Mouse (Mus musculus): ENCODE measurements around the gene Pnpla1. TPM values are rescaled to one million over a fixed set of nuclear protein-coding genes. Genes with fewer than 3 reads are reported as not detected.
"Not testable (repeated sequence)": the region's sequence is repeated elsewhere in the genome, so short reads cannot be mapped to it uniquely, and the experiment has no call there.

Gene Pnpla1
- total RNA-seq, 2 experiments from 2014 or later = 0.49 to 0.56 TPM

DNA sequence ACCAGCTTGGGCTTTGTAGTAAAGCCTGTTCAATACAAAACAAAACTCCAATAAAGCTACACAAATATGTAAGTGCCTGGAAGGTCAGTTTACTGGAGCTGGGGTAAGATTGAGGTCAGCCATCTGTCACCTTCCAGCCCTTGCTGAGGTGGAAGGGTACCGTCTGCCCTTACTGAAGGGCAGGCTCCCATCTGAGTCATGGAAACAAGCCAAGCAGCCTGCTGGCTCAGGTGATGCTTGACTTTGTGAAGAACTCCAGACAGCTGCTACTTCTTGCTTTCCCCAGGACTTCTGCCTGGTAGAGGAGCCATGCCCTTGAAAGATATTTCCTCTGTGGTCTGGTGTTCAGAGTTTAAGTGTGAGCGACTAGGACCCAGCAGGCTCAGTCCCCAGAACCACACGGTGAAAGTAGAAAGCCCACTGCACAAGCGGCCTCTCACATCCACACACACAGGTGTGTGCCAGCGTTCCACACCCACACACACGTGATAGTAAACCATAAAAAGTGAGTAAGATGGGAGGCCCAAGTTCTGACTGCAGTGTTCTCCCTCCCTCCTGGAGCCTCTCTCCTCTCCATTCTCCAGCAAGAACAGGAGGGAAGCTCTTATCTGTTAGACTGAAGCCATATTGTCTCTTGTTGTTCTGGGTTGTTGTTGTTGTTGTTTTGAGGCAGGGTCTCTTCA is 32.7 kb upstream of the Pnpla1 start:
- TF ChIP-seq CTCF (conservative IDR thresholded peaks at IDR 0.05) = no peak
- Histone ChIP-seq H3K4me3 (no peak overlapping the region), H3K27ac (no peak overlapping the region)
- no peak for DNase-seq (ENCODE audit: low spot score in 2 of 2)

GRCm38 (mm10) chr17:28827665-28828231 is 30.5 kb upstream of the Pnpla1 start:
- no peak; the same call in 1 of the 2 replicates for TF ChIP-seq CTCF (conservative IDR thresholded peaks at IDR 0.05)
- DNase-seq (ENCODE audit: low spot score in 2 of 2) = no peak
- 0 out of 2 replicates have a peak overlapping the region, but pooled peaks have one; percentile 14 for H3K27ac ChIP-seq

GRCm38 (mm10) chr17:28829120-28829519 is 29.1 kb upstream of the Pnpla1 start:
- no peak for TF ChIP-seq CTCF (conservative IDR thresholded peaks at IDR 0.05)
- no peak for DNase-seq (ENCODE audit: low spot score in 2 of 2)
- no peak overlapping the region for H3K4me3 ChIP-seq
- H3K27ac ChIP-seq = no peak overlapping the region

More at GRCm38 (mm10) chr17:28827665-28828231, 30.5 kb upstream of the Pnpla1 start:
- H3K4me3 ChIP-seq = no peak overlapping the region

GRCm38 (mm10) chr17:28831065-28831464 is 27.1 kb upstream of the Pnpla1 start:
- no peak for DNase-seq (ENCODE audit: low spot score in 2 of 2)
- Histone ChIP-seq H3K27ac (no peak overlapping the region), H3K4me3 (no peak overlapping the region)
- TF ChIP-seq CTCF (conservative IDR thresholded peaks at IDR 0.05) = no peak

DNA sequence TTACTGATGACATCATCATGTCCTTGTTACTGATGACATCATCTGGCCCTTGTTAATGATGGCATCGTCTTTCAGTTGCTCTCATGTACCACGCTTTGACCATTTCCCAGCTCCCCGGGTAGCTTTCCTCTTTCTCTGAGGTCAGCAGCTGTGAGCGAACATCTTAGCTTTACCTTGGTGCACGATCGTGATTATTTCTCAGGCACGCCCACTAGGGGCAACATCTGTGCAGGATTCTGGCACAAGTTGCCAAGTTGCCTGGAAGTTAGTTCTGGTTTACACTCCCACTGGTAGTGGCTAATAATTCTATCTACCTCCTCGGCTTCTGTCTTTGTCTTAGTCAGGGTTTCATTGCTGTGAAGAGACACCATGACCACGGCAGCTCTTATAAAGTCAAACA is 26.2 kb upstream of the Pnpla1 start:
- no peak for TF ChIP-seq CTCF (conservative IDR thresholded peaks at IDR 0.05)
- no peak overlapping the region for H3K4me3 ChIP-seq
- no peak overlapping the region for H3K27ac ChIP-seq
- DNase-seq (ENCODE audit: low spot score in 2 of 2) = no peak

DNA sequence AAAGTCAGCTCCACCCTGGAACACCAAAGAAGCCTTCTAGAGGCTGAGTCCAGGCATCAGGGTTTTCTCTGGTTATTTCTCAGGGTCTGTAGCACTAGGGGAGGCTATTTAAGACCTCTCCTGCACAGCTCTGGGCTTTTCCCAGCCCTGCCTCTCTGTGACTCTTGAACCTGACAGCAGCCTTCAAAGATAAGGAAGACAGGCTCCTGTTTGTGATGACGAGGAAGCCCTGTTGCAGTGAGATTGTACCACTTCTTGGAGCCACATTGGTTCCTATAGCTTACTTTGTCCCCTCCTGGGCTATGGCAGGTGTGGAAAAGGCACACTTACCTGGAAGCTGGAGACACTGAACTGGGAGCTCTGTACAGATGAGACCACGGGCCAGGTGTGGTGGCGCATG is 25.3 kb upstream of the Pnpla1 start:
- H3K4me3 ChIP-seq = no peak overlapping the region
- no peak for TF ChIP-seq CTCF (conservative IDR thresholded peaks at IDR 0.05)
- no peak for DNase-seq (ENCODE audit: low spot score in 2 of 2)
- no peak overlapping the region for H3K27ac ChIP-seq

- DNase-seq (ENCODE audit: low spot score in 2 of 2) = no peak
- peak; percentile 29 for TF ChIP-seq CTCF (conservative IDR thresholded peaks at IDR 0.05)
- Histone ChIP-seq H3K27ac (no peak overlapping the region), H3K4me3 (no peak overlapping the region)
Measured at GRCm38 (mm10) chr17:28834676-28835075, 23.5 kb upstream of the Pnpla1 start.

DNA sequence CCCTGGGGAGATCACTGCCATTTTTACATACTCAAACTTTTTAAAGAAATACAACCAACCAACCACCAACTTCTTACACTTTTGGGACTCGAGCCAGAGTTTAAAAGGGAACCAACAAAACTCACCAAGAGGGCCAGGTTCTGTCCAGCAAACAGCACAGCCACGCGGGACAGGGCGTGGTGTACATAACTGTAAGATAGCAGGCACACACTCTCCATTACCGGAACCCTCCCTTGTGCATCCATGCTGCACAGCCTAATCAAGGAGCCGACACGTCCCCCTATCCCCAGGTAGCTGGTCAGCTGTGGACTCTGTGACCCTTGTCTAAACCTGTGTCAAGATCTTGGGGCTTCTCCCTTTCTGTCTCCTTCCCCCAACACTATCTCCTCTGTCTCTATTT is 20.4 kb upstream of the Pnpla1 start:
- no peak for TF ChIP-seq CTCF (conservative IDR thresholded peaks at IDR 0.05)

GRCm38 (mm10) chr17:28841947-28842346 is 16.3 kb upstream of the Pnpla1 start:
- DNase-seq (ENCODE audit: low spot score in 2 of 2); H3K4me3 ChIP-seq; H3K27ac ChIP-seq: not testable (repeated sequence)
- TF ChIP-seq CTCF (conservative IDR thresholded peaks at IDR 0.05) = peak; percentile 28

More for the DNA sequence above, 20.4 kb upstream of the Pnpla1 start:
- H3K27ac ChIP-seq = no peak overlapping the region
- no peak overlapping the region for H3K4me3 ChIP-seq
- no peak for DNase-seq (ENCODE audit: low spot score in 2 of 2)

DNA sequence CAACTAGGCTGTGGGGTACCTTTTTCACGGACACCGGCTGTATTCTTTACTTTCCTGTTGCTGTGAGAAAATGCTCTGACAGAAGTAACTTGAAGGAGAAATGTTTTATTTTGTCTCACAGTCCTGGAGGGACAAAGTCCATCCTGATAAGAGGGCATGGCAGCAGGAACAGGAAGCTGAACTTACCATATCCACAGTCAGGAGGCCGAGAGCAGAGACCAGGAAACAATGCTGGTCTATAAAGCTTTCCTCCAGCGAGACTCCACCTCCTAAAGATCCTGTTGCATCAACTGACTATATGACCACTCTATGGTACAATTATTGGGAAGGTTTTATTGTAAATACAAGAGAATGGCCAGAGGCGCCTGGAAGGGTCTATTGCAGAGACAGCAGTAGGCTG is 14.5 kb upstream of the Pnpla1 start:
- TF ChIP-seq CTCF (conservative IDR thresholded peaks at IDR 0.05) = no peak
- H3K27ac ChIP-seq = no peak overlapping the region
- no peak overlapping the region for H3K4me3 ChIP-seq
- no peak for DNase-seq (ENCODE audit: low spot score in 2 of 2)

DNA sequence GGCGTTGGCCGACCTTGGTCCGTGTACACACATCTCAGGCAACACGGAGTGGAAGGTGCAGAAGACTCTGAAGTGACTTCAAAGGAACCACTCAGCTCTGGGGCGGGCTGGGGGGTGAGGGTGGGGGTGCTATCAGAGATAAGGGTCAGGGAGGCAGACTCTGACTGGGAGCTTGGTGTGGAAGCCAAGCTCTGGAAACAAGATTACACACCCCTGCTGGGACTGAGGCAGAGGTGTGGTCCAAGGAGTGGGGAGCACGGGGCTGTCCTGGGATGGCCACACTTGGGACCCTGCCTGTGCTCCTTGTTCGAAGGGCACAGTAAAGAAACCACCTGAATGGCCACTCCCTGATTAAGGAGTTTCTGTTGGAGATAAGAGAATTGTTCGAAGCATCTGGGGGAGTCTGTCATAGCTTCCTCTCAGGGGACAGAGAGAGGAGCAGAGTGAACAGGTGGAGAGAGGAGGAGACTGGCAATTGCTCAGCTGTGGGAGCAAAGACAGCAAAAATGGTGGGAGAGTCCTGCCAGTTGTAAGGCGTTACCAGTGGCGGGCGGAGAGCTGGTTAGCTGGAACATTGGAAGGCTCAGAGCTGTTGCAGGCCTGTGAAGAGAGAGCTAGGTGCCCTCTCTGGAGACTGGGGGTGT is 11.1 kb upstream of the Pnpla1 start:
- DNase-seq (ENCODE audit: low spot score in 2 of 2) = peak in 1 of 2 experiments; percentile 22
- H3K4me3 ChIP-seq = no peak overlapping the region
- TF ChIP-seq CTCF (conservative IDR thresholded peaks at IDR 0.05) = no peak
- H3K27ac ChIP-seq = no peak overlapping the region

GRCm38 (mm10) chr17:28850511-28850910 is 7.7 kb upstream of the Pnpla1 start:
- no peak for TF ChIP-seq CTCF (conservative IDR thresholded peaks at IDR 0.05)
- no peak overlapping the region for H3K27ac ChIP-seq

DNA sequence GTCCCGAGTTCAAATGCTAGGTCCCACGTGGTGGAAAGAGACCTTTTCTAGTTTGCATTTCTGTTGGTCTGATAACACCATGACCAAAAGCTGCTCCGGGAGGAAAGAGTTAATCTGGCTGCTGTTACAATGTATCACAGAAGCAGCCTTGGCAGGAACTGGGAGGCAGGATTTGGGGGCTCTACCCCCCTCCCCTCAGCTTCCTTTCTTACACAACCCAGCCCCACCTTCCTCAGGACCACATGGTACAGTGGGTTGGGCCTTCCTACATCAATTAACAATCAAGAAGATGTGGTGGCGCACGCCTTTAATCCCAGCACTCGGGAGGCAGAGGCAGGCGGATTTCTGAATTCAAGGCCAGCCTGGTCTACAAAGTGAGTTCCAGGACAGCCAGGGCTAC is 3.8 kb upstream of the Pnpla1 start:
- no peak for DNase-seq (ENCODE audit: low spot score in 2 of 2)
- no peak overlapping the region for H3K4me3 ChIP-seq
- TF ChIP-seq CTCF (conservative IDR thresholded peaks at IDR 0.05) = no peak
- no peak overlapping the region for H3K27ac ChIP-seq

More at GRCm38 (mm10) chr17:28850511-28850910, 7.7 kb upstream of the Pnpla1 start:
- H3K4me3 ChIP-seq = no peak overlapping the region
- DNase-seq (ENCODE audit: low spot score in 2 of 2) = no peak
